Mouse (Mus musculus) megakaryocyte, embryonic 14.5 days (primary cell): ENCODE measurements at regions not wholly inside any gene's neighbourhood (a gene's known extent, or its start where the extent isn't known, plus 50 kb on each side); places are given as distances from the start of the nearest gene placed in this dataset.

Experiments
- FLI1 ChIP-seq: IDR thresholded peaks from 2 replicates; pipeline ENCODE4 v1.6.1; 2012; ENCODE audit warnings: low read length, inconsistent platforms, mixed read lengths
- GATA1 ChIP-seq: IDR thresholded peaks from 3 replicates; pipeline ENCODE4 v1.6.1; 2012; ENCODE audit warnings: mixed read lengths, low read length, inconsistent platforms, borderline replicate concordance

- TF ChIP-seq GATA1 = no peak
- TF ChIP-seq FLI1 = no peak
These were observed 81.0 kb downstream of the Cyp26a1 start for GRCm38 (mm10) chr19:37778568-37778967.
